Mouse (Mus musculus) cerebral cortex, adult 2 months (tissue): Measurements from ENCODE around the gene Gas6.

Experiments
- WGBS: fragments of 180-500 bp; shearing (Covaris S2); methylation state at CpG from one replicate; pipeline ENCODE4 v1.1.7; 2018; 5-methylcytosine and 5-hydroxymethylcytosine counted together

Gene Gas6

GRCm38 (mm10) chr8:13506849-13507248 lies 12.6 kb upstream of the Gas6 start:
- WGBS: 53% methylated on average over 4 of the region's 4 CpGs

DNA sequence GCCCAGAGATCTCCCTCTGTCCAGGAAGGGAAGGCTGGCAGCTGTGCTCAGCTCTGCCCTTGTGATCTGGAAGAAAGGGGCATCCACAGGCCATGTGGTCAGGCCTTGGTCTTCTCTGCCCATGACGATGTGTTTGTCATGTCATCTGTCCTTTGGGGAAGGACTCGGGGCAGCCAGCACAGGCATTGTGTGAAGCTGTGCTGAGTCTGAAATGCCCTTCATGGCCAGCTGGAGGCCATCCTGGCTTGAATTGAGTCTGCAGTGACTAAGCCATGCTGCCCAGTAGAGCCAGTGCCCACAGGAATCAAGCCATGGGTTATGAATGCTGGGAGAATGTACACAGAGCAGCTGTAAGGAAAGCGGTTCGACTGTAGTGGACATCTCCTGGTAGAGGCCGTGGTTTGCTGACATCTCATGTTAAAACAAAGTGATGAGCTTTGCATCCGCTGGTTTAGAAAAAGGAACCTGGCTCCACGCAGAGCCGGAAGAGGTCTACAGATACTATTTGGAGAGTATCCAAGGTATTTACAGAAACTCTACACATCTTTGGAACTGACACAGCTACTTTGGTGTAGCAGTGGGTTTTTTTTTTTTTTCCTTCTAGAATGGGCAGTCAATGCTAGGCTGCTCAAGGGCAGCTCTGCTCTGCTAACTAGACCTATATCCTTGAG lies 9.8 kb upstream of the Gas6 start:
- 62% methylated on average over 8 of the region's 8 CpGs for WGBS

DNA sequence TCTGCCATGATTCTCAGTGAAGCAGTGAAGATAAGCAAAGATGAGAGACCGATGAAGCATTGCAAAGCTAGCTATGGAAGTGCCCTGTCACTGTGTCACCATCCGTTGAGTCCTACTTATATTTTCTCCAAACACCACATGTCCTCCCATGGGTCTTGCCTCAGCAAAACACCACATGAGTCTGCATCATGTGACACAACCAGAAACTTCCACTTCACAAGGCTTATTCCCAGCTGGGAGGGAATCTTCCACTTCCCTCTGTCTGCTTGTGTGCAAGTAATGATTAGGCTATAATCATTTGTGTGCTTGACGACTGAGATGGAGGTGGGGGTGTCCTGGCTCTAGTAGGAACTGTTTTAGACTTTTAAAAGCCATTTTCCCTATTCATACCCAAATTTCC lies 6.9 kb upstream of the Gas6 start:
- WGBS: 86% methylated on average over 3 of the region's 3 CpGs

- 36% methylated on average over 11 of the region's 11 CpGs for WGBS
Measured at GRCm38 (mm10) chr8:13493011-13493410, 1.3 kb downstream of the Gas6 start.

DNA sequence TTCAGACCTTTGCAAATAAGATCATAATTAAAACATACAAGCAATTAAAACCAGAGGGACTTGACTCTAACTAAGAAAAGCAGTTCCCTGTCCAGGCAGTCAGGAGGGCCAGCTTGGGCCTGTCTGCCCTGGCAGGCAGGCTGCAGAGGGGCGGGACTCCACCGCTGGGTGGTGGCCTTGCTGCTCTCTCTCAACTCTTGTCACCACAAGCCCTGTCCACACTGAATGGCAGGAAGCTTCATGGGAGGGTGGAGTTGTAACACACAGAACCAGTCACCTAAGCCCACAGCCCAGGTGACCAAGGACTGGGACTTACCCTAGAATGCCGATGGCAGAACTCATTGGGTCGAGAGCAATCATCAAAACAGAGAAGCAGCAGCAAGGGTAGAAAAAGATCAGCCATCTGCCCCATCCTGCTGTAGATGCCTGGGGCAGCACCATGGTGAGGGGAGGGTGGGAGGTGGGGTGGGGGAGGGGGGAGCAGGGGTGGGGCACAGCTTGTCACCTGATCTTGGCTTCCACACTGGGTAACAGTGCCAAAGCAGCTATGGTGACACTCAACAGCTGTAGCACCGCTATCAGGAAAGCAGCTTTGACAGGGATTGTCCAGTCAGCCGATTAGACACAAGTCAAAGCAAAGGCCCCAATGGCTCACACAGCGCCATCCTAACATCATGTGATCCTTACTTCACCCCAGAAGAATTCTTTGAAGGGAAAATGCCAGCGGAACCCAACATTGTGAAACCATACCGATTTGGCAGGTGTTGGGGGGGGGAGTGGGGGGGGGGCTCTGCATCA lies 1.9 kb downstream of the Gas6 start:
- 55% methylated on average over 9 of the region's 9 CpGs for WGBS

DNA sequence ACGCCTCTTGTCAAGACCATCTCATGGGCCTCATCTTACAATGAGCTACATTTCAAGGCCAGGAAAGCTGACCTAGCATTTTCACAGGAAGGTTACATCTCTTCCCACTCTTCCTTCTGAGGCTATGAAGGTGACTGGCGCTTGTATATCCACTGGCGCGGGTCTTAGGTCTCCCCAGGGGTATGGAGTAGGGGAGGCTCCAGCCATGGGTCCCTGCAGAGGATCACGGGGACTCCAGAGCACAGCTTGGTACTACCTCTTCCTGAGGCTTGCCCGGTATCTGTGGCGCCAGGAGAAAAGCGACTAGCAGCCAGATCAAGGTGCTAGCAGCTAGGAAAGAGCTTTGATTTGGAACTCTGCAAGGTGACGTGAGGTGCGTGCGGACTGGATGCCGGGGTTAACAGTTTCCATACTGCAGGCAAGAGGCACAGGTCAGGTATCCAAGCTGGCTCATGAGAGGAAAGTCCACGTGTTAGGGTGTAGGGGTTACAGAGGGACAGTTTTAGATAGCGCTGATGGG lies 2.7 kb downstream of the Gas6 start:
- WGBS: 92% methylated on average over 14 of the region's 14 CpGs

DNA sequence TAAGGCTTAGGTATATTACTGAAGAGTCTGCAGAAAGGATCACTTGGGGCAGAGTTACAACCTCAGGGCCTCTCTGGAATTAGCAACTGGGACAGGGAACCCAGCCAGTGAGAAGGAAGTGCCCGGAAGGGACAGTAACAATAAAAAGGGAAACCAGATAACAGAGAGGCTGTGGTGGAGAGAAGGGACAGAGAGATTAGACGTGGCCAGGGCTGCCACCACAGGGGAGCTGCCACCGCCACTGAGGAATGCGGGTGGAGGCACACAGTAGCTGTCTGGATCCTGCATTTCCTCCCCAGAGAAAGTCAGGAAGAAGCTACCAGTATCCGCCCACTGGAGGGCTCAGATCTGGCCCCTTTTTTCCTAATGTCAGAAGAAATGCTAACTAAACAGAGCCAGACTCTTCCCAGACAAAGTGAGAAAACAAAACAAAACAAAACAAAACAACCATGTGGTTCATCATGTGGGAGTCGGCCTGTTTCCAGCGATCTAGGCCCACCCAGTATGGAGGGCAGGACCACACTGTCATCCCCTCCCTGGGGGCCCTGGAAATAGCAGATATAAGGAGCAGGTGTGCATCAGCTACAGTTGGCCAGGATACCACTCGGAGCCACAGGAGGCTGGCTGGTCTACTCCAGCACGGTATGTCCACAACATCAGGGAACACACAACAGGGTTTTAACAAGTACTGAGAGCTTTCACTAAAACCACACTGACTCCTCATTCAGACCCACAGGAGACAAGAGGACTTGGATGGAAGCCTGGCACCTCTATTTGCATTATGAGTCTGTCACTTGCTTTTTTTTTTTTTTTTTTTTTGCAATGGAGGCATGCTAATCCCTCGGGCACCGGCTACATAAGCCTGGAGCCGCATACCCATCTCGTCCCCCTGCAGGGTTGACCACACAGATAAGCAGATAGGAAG lies 4.0 kb downstream of the Gas6 start:
- WGBS: 38% methylated on average over 13 of the region's 13 CpGs

GRCm38 (mm10) chr8:13489351-13489750 lies 4.9 kb downstream of the Gas6 start:
- WGBS: 89% methylated on average over 3 of the region's 3 CpGs

DNA sequence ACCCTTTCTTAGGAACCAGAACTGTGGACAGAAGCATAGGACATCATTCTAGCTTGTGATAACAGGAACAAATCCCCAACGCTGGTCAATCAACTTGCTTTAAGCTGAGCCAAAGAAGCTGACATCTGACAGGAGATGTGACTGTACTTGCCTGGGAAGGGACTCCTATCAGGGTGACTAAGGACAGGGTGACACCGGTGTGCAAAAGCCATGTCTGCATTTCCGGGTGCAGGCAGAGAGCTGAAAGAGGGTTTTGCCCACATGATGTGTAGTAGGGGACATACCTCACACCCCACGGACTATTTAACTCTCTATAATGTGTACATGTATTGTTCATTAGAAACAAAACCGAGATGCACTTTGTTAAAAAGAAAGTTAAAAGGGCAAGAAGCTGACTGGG lies 11.1 kb downstream of the Gas6 start:
- WGBS: 90% methylated on average over 5 of the region's 5 CpGs

DNA sequence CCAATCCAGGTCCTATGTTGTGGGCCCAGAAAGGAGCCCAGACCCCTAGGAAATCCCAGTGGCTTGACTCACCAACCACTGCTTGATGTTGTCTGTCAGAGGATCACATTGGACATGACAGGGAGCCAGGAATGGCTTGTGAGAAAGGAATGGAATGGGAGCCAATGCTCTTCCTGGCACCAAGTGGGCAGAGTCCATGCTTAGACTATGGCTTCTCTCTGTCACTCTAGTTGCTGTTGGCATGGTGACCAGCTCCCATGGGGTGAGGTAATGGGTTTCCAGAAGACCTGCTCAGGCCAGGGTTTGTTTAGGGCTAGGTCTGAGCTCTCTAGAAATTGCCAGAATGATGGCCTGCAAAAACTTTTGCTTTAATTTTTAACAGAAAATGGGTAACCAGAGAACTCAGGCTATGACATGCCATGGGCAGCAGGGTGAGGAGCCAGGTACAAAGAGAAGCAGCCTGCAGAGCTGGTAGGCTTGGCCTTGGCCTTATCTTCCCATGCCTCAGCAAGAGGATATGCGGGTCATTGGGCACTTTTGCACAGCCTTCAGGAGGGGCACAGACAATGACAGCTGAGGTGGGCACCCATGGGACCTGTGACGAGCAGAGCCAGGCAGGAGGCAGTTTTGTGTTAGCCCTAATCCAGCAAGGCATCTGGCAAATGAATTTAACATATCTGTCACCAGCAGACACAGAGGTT lies 12.0 kb downstream of the Gas6 start:
- 91% methylated on average over 2 of the region's 2 CpGs for WGBS

DNA sequence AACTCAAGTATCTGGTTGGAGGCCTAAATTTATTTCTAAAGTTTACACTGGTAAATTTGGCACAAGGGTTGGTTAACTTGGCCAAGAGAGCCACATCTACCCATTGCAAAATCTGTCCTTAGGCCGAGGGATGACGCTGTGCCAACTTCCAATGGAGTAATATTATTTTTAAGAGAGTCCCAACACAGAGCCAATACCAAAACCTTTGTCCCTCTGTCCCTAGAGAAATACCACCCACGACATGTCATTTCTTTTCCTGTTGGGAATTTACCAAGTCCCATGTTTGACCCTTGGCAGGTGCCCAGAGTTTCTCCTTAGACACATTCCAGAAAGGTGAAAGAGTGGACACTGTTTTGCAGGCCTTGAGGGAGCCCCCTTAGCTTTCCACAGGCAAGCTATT lies 12.7 kb downstream of the Gas6 start:
- WGBS: 73% methylated on average over 3 of the region's 3 CpGs

- WGBS: 71% methylated on average over 7 of the region's 7 CpGs
Measured at GRCm38 (mm10) chr8:13481089-13481554, 13.2 kb downstream of the Gas6 start.

DNA sequence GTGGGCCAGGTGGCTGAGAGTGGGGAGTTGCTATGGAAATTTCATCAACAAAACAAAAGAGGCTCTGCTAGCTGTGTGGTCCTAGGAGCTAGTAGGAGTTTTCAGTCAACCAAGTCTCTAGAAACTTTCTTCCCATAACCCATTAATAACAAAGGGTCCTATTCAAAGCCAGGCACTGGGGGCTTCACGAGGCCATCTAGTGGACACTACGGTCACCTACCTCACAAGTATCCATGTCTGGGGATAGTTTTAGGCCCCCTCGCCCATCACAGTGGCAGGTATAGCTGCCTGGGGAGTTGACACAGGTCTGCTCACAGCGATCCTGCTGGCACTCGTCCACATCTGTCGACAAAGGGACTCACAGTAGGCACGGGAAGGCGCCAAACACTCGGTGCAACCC lies 18.4 kb downstream of the Gas6 start:
- 56% methylated on average over 9 of the region's 9 CpGs for WGBS

- 87% methylated on average over 7 of the region's 7 CpGs for WGBS
Measured at GRCm38 (mm10) chr8:13472284-13472683, 22.0 kb downstream of the Gas6 start.

- 93% methylated on average over 11 of the region's 11 CpGs for WGBS
Measured at GRCm38 (mm10) chr8:13471484-13471883, 22.8 kb downstream of the Gas6 start.

DNA sequence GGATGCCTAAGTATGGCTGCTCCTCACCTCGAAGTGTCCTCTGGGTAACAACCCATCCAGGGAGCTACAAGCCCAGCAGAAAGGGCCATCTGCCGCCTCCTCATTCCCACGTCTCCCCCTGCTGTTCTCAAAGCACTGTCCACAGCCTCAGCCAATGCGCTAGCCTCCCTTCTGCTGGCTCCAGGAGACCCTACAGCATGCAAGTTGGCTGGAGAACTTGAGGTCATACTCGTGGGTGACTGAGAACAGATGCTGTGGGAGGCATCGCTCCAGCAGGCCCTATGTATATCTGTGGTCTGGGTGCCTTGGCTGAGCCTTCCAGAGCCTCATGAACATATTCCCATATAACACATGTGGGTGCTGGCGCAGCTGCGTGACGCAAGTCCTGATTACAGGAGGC lies 25.6 kb downstream of the Gas6 start:
- 59% methylated on average over 9 of the region's 9 CpGs for WGBS

DNA sequence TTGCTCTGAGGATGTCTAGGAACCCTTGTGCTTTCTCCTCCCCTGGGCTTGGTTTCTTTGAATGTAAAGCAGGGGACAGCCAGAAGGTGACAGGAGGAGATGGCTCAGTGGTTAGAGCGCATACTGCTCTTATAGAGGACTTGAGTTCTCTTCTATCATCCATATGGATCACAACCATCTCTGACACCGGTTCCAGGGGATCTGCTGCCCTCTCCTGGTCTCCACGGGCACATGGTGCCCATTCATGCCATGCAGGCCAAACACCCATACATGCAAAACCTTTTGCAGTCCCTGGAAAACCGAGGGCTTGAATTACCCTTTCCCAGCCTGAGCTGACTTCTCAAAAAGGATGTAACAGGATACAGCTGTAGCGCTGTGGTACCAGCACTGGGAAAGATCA lies 27.3 kb downstream of the Gas6 start:
- 57% methylated on average over 5 of the region's 5 CpGs for WGBS

DNA sequence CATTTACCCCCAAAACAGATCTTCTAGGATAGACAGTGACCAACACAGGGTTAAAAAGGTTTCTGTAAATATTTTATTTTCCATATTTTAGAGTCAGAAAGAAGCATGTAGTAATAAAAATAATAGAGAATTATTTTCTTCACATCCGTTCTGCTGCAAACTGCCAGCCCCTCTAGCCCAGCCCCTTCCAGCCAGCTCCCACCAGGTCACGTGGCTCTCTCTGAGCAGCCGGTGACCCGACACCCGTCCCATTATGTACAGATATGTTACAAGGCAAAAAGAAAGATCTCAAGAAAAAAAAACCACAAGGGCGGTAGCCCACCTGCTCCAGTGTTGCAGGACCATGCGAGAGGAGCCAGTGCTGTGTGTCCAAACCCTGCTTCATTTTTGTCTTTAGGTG lies 29.0 kb downstream of the Gas6 start:
- WGBS: 74% methylated on average over 7 of the region's 7 CpGs

GRCm38 (mm10) chr8:13462392-13462791 lies 31.9 kb downstream of the Gas6 start:
- 71% methylated on average over 10 of the region's 10 CpGs for WGBS

- WGBS: 43% methylated on average over 4 of the region's 4 CpGs
Measured at GRCm38 (mm10) chr8:13461843-13462242, 32.4 kb downstream of the Gas6 start.

GRCm38 (mm10) chr8:13461085-13461765 lies 33.1 kb downstream of the Gas6 start:
- 82% methylated on average over 17 of the region's 17 CpGs for WGBS
